Mouse (Mus musculus): ENCODE measurements at regions not wholly inside any gene's neighbourhood (a gene's known extent, or its start where the extent isn't known, plus 50 kb on each side); places are given as distances from the start of the nearest gene placed in this dataset.

DNA sequence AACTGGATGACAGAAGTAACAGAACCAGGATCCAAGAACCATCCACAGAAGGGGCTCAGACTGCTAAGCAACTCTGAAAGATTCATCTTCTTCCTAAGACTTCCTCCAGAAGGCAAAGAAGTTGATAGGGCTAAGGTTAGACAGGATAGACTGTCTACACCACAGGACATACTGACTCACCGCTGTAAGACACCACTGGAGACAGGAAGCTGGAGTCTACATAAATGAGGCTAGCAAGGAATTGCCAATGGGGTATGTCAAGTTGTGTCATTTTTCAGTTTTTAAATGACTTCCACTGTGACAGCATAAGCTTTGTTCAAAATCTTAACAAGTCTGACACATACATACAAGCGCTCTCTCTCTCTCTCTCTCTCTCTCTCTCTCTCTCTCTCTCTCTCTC, 645.4 kb upstream of the Gm10131 start:
- TF ChIP-seq CTCF (IDR thresholded peaks at IDR 0.05; ENCODE audit: control insufficient read depth, insufficient read depth, low read length) (no peak), POLR2A (IDR thresholded peaks at IDR 0.05; ENCODE audit: borderline replicate concordance, control insufficient read depth, low read depth, low read length) (no peak)
